Mouse (Mus musculus) embryo, embryonic 9.5 days (tissue): ENCODE measurements at regions not wholly inside any gene's neighbourhood (a gene's known extent, or its start where the extent isn't known, plus 50 kb on each side); places are given as distances from the start of the nearest gene placed in this dataset.

Source experiments
- DNase-seq: peaks from one replicate; pipeline ENCODE4 v3.0.0-alpha.2; 2017; ENCODE audit errors: extremely low spot score

GRCm38 (mm10) chr13:113536306-113536705 lies 82.1 kb downstream of the Snx18 start:
- no peak for DNase-seq

DNA sequence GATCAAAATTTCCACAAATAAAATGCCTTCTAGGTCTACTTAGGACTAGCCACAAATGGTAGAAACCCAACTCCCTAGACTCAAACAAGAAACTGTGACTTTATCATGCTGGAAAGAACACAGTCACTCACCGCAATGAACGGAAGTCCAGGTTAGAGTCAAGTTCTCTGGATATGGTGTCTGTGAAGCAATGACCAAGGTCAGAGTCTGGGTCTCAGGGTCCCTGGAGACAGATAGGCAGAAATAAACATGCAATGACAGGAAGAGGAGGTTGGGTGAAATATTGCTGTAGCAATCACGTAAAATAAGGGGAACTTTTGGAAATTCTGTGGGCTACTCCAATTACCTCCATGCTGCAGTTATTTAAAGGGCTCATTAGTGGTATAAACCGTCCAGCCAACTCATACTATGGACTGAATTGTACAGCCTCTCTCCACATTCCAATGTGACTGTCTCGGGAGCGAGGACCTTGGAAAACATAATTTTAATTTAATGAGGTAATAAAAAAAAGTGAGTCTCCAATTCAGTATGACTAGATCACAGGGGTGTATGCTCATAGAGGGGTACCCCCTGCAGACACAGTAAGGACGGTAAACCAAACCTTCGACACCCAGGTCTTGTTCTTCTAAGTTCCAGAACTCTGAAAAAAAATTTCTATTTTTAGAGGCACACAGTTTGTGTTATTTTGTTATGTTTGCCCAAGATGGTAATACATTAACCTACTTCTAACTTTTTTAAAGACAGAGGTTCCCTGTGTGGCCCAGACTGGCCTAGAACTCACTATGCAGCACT lies 83.5 kb downstream of the Snx18 start:
- DNase-seq = no peak

- no peak for DNase-seq
Measured at GRCm38 (mm10) chr13:113533884-113534445, 84.4 kb downstream of the Snx18 start.

DNA sequence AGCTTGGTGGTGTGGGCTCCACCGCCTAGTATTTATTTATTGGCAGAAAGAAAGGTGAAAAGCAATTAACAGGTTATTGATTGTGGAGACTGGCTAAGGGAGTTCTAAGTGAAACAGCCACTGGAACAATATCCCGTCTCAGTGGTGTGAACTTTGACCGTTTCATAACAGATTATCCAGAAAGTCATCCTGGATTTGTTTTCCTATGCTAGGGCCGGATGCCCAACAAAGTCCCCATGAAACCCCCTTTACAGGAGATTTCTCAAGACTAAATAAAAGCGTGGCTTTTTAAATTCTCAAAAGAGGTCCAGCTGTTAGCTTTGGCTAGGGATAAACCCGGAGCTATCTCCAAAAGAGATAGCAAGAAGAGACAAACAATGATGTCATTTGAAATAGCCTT lies 91.4 kb downstream of the Snx18 start:
- no peak for DNase-seq

- no peak for DNase-seq
Measured at GRCm38 (mm10) chr13:113523503-113523902, 94.9 kb downstream of the Snx18 start.

DNA sequence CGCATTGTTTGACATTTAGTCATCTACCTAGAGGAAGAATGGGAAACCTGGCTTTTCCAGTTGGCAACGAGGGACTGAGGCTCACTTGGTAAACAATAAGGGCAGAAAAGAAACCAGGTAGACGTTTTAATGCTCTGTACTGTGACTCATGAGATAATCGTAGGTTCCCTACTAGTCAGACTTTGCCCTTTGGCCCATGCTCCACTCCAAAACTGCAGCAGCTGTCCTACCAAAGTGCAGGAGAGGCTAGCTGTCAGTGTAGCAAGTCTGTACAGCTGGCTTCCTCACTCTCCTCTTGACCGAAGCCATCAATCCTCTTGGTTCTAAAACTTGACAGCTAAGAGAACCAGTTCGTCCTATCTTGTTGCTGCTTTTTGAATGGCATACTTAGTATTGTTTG lies 100.2 kb downstream of the Snx18 start:
- DNase-seq = no peak

DNA sequence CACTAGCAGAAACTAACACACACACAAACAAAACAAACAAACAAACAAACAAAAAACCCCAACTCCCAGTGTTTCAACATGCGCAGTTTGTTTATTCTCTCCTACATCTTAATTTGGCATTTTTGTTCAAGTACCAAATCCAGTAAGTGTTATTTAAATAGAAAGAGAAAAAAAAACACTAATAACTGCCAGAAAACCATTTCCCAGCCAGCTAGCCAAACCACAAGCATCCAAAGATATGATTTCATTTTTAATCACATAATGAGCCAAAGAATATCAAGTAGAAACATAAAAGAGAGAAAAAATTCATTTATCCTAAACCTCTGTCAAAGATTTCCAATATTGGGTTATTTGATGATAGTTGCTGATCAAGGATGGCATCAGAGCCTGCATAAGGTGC lies 102.3 kb downstream of the Snx18 start:
- DNase-seq = no peak

DNA sequence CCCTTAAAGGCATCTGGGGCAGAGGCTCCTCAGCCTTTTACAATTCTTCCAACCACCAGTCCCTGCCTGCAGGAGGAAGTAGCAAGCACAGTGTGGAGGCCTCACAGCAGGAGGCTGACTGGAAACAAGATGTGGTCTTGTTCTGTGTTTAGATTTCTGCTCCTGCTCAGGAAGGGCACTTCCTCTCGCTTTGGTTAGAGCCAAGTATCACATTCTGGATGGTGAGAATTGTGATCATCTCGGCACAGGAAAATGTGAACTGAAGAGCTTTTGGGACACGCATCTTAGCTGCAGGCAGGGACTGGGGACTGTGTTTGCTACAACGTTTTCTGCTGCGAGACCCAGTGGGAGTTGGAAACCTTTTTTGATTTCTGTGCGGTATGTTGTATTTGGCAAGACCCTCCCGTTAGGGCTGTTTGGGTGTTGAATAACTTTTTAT lies 103.2 kb downstream of the Snx18 start:
- peak; percentile 47 for DNase-seq

DNA sequence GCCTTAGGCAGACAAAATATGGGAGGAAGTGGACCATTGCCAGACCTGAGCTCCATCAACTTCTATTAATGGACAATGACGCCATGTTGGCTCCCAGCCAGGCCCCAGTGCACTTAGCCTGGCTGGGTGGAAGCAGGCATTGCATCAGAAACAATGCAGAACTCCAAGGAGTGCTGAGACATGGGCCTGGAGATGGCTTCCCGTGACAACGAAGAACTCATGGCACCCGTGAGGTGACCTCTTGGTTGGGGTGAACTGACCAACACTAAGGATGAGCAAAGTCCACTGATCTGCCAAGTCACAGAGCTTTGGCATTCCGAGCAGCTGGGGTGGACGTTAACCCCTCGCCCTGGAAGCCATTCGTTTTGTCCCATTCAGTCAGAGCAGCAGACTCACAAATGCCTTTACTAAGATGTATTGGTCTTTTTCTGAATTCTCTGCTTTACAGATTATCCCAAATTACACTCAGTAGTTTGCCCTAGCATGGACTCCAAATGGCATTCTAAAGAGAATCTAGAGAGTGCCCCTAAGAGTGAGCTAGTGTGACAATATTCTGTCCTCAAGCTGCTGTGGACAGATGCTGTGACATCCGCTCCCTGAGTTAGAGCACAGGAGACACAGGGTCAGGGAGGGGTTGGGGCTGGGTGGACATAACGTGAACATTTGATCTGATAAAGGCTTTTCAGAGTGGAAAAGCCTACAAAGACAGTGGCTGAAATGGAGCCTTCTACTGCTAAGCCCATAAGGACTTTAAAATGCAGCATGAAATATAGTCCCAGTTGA lies 108.8 kb downstream of the Snx18 start:
- peak; percentile 17 for DNase-seq

DNA sequence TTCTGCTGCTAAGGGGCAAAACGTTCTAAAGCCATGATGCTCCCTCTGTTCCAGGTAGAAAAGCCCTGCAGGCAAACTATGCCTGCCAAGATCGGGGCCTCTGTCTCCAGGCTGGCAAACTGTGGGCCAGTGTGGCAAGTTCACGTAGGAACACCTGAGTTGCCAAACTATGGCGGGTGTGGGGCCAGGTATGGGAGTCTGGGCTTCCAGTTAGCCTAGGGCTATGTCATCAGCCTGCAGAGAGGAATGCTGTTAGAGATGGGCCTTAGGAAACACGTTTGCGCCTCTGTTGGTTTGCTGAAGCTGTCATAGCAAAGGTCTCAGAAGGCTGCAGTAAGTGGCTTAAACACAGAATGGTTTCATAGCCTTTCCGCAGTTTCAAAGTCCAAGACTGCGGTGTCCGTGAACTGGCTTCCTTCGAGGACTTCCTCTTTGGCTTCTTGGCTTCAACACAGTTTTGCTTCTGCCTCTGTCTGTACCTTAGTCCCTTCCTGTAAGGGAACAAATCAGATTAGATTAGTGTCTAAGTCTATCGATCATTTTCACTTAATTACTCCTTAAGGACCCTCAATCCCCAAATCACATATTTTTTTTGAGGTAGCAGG lies 110.1 kb downstream of the Snx18 start:
- no peak for DNase-seq

- no peak for DNase-seq
Measured at GRCm38 (mm10) chr13:113502528-113502927, 115.8 kb downstream of the Snx18 start.

- no peak for DNase-seq
Measured at GRCm38 (mm10) chr13:113502059-113502458, 116.3 kb downstream of the Snx18 start.

DNA sequence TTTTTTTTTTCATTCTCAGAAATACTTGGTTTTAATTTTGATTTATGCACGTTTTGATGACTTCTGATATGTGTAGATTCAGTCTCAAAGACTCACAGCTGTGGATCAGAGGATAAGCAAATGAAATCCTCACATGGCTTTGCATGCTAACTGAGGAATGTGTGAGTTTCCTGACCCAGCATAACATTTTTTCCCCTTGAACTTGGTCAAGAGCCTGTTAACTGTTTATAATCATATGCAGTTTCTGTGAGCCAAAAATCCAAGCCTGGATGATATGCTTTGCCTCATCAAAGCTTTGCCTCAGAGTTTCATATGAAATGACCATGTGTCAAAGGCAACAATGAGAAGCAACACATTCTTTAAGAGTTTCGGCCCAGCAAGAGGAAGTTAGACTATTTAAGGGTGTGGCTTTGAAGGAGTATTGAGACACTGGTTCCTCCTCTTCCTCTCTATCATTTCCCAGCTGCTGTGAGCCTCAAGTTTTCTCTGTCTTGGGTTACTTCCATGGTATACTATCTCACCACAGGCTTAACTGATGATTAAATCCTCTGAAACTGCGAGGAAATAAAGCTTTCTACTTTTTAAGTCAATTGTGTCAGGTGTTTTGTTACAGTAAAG lies 117.9 kb downstream of the Snx18 start:
- no peak for DNase-seq

DNA sequence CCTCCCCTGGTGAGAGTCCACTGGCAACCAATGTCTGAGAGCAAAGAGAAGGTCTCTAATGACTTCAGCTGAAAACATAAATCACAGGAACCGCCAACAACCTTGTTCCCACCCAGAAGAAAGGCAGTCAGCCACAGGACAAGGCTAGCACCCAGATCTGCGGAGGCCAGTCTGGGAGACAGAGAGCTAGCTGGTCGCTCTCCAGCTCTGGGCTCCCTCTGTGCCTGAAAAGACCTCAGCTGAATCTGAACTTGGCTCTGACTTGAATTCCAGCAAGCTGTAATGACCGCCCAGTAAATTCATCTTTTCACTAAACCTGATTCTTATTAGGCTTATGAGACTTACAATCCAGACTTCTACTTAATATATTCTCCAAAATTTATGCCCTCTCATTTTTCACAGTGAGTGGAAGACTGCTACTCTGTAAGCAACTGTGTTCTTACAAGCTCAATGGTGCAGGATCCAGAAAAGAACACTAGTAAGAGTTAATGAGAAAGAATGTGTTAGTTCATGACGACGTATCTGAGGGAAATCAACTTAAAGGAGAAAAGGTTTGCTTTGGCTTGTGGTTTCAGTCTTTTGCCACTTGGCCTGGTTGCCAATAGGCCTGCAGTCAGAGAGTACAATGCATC lies 119.2 kb downstream of the Snx18 start:
- DNase-seq = no peak

DNA sequence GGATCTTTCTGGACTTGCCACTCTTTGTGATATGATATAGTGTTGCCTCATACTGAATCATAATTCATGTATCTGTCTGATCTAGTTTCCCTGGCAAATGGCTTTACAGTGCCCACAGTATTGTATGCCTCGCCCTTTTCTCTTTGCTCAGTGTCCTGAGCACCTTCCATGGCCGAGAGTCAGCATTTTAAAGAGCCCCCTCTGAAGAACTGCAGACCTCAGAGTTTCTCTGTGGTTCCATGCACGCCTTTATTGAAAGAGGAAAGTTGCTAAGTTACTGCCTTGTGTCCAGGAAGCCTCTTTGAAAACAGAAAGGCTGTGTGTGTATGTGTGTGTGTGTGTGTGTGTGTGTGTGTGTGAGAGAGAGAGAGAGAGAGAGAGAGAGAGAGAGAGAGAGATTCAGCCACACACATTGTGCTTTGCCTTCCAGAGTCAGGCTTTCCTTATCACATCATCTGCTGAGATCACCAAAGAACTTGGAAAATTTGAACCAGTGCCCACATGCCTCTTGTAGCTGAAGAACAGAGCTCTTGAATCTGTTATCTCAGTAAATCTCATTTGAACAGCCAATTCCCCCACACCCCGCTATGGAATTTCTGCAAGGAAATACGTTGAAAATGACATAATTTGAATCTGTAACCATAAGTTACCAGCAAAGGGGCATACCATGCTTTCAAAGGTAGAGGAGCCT lies 122.6 kb downstream of the Snx18 start:
- no peak for DNase-seq

DNA sequence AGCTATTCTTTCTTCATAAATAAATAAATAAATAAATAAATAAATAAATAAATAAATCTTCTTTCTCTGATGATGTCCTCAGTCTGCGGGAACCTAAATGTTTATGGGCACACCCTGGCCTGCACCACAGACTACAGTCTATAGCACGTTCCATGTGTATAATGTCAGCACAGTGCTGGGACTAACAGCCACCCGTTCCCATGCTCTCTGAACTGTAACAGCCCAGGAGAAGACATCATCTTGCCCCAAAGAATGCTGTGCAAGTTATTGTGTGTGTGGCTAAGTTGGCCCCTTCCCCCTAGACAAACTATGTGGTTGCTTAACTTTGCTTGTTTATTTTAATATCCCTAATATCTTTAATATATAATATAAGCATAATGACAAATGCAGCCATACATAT lies 123.2 kb downstream of the Snx18 start:
- no peak for DNase-seq

DNA sequence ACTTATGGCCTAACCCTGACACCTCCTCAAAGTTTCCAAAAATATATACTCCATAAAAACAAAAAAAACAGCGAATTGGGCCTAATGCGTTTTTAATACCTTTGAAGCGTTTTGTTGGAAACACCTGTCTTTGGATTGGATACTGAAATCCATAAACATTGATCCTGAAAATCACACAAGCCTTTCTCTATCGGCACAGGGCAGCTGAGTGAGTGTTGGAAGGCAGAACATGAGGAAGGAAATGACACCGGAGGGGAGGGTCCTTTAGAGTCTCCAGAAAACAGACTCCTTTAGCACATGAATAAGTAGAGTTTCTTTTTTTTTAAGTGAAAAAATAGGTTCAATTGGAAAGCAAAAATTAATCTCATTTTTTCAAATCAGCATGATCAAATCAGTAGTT lies 123.7 kb downstream of the Snx18 start:
- no peak for DNase-seq

GRCm38 (mm10) chr13:113489951-113490822 lies 128.2 kb downstream of the Snx18 start:
- DNase-seq = no peak

DNA sequence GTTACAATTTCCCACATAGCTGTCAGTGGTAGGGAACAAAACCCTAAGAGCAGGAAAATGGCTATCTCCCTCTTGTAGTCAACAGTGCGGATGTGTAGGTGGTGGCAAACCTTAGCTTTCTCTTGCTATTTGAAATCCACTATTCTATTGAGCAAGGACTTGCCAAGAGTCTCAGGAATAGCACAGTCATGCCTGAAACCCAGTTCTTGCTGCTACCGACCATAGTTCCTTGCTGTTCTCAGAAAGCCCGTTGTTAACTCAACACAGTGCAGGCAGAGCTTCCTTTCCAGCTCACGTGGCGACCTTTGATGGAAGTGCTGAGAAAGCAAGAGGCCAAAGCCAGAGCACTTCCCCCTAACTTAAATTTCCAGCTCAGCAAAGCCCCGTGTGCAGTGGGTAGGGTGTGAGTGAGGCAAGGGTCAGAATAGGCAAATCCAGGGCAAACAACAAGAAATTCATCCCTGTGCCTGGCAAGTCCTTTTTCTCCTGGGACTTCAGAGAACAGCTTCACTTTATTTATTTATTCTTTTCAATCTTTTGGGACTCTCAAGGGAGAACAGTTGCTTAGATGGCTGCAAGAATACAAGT lies 131.9 kb downstream of the Snx18 start:
- DNase-seq = no peak

DNA sequence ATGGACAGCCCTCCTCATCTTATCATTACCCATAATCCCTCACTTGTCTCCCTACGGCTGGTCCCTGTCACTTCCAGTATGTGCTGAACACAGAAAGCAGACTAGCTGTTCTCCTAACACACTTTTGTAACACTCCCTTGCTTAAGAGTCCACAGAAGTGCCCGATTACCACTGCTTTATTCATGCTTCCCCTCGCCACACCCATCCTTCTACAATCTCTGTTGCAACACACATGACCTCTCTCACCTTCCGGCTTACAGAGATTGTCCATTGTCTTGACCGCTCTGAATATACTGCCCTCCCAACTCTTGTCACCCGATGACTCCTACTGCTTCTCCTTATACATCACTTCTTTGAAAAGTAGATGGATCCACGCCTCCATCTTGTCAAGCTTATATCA lies 132.9 kb downstream of the Snx18 start:
- DNase-seq = no peak
